Mouse (Mus musculus) adrenal gland, postnatal 4 days (tissue): ENCODE results near the gene Kcnip1. TPM values are rescaled to one million over a fixed set of nuclear protein-coding genes. Genes with fewer than 3 reads are reported as not detected.
A peak's percentile ranks its signal among the peaks of the same experiment; 100 is the strongest.

ENCODE experiments used
- DNase-seq, 2 experiments: peaks; one replicate each; pipeline ENCODE4 v3.0.0; 2021 to 2022; ENCODE audit warnings: low spot score in 2 of 2, mixed read lengths in 2 of 2
- total RNA-seq, 2 experiments: library from RNA; stranded (reverse); gene quantifications; 2 replicates each; pipeline ENCODE4 v1.2.3; 2021

Gene Kcnip1
- total RNA-seq, 2 experiments from 2014 or later: 6.6 to 7.3 TPM

GRCm38 (mm10) chr11:33766976-33767938 lies 225.7 kb downstream of the Kcnip1 start:
- DNase-seq: no peak

- no peak for DNase-seq
Measured at GRCm38 (mm10) chr11:33761201-33761755, 231.7 kb downstream of the Kcnip1 start.

- DNase-seq: no peak
Measured at GRCm38 (mm10) chr11:33756624-33757023, 236.3 kb downstream of the Kcnip1 start.

- DNase-seq: no peak
Measured at GRCm38 (mm10) chr11:33752431-33752873, 240.5 kb downstream of the Kcnip1 start.

- no peak for DNase-seq
Measured at GRCm38 (mm10) chr11:33751503-33751902, 241.4 kb downstream of the Kcnip1 start.

- DNase-seq: no peak
Measured at GRCm38 (mm10) chr11:33749979-33750378, 243.0 kb downstream of the Kcnip1 start.

GRCm38 (mm10) chr11:33749408-33749807 lies 243.5 kb downstream of the Kcnip1 start:
- DNase-seq: no peak

GRCm38 (mm10) chr11:33748754-33749153 lies 244.2 kb downstream of the Kcnip1 start:
- no peak for DNase-seq

- no peak for DNase-seq
Measured at GRCm38 (mm10) chr11:33747402-33747955, 245.5 kb downstream of the Kcnip1 start.

GRCm38 (mm10) chr11:33746402-33746801 lies 246.6 kb downstream of the Kcnip1 start:
- DNase-seq: no peak

- DNase-seq: no peak
Measured at GRCm38 (mm10) chr11:33745821-33746329, 247.1 kb downstream of the Kcnip1 start.

GRCm38 (mm10) chr11:33744429-33744828 lies 248.5 kb downstream of the Kcnip1 start:
- DNase-seq: no peak

GRCm38 (mm10) chr11:33740187-33740586 lies 252.8 kb downstream of the Kcnip1 start:
- DNase-seq: no peak

GRCm38 (mm10) chr11:33736426-33736825 lies 256.5 kb downstream of the Kcnip1 start:
- DNase-seq: no peak

- peak; percentile 9 to 46 for DNase-seq
Measured at GRCm38 (mm10) chr11:33733269-33733668, 259.7 kb downstream of the Kcnip1 start.

GRCm38 (mm10) chr11:33732358-33732757 lies 260.6 kb downstream of the Kcnip1 start:
- no peak for DNase-seq

- peak; percentile 16 to 19 for DNase-seq
Measured at GRCm38 (mm10) chr11:33721297-33721696, 271.7 kb downstream of the Kcnip1 start.

- no peak for DNase-seq
Measured at GRCm38 (mm10) chr11:33706777-33707176, 286.2 kb downstream of the Kcnip1 start.

GRCm38 (mm10) chr11:33701958-33702459 lies 290.9 kb downstream of the Kcnip1 start:
- no peak for DNase-seq

- DNase-seq: no peak
Measured at GRCm38 (mm10) chr11:33701236-33701957, 291.6 kb downstream of the Kcnip1 start.

- DNase-seq: no peak
Measured at GRCm38 (mm10) chr11:33700725-33701124, 292.2 kb downstream of the Kcnip1 start.
